Mouse (Mus musculus) myocyte (in vitro differentiated cells): ENCODE measurements around the gene 4930402H24Rik. TPM values are rescaled to one million over a fixed set of nuclear protein-coding genes. Genes with fewer than 3 reads are reported as not detected.

Source experiments
- H3K27me3 ChIP-seq: one replicate; pipeline ENCODE4 v1.6.1; 2011; ENCODE audit not compliant: control insufficient read depth, insufficient read depth, insufficient read length
- H3K36me3 ChIP-seq: one replicate; pipeline ENCODE4 v1.6.1; 2011; ENCODE audit not compliant: control insufficient read depth, insufficient read depth
- H3K4me2 ChIP-seq: one replicate; pipeline ENCODE4 v1.6.1; 2011; ENCODE audit warnings: low read depth, control low read depth
- H3K4me3 ChIP-seq: one replicate; pipeline ENCODE4 v1.5.1; 2011; ENCODE audit warnings: mild to moderate bottlenecking, control low read depth, moderate library complexity
- H3K79me2 ChIP-seq: one replicate; pipeline ENCODE4 v1.6.1; 2011; ENCODE audit not compliant: control insufficient read depth, insufficient read depth
- H3ac ChIP-seq: one replicate; pipeline ENCODE4 v1.6.1; 2011; ENCODE audit not compliant: control insufficient read depth, insufficient read length
- CEBPB ChIP-seq: IDR thresholded peaks from 2 replicates; pipeline ENCODE4 v1.6.1; 2011; ENCODE audit warnings: mild to moderate bottlenecking, moderate library complexity; ENCODE audit not compliant: poor library complexity, insufficient read depth, severe bottlenecking
- E2F4 ChIP-seq: IDR thresholded peaks from one replicate; pipeline ENCODE4 v1.6.1; 2011; ENCODE audit warnings: mild to moderate bottlenecking, control low read depth, moderate library complexity; ENCODE audit not compliant: insufficient read depth
- MAX ChIP-seq: IDR thresholded peaks from one replicate; pipeline ENCODE4 v1.6.1; 2011; ENCODE audit warnings: low read depth, mild to moderate bottlenecking, control low read depth
- MYOD1 ChIP-seq, 3 experiments: IDR thresholded peaks; one replicate each; pipeline ENCODE4 v1.6.1; 2011; ENCODE audit warnings: control low read depth in 2 of 3, low read depth in 2 of 3, mild to moderate bottlenecking in 2 of 3, moderate library complexity in 1 of 3; ENCODE audit not compliant: insufficient read length in 2 of 3, control insufficient read depth in 1 of 3
- MYOG ChIP-seq, 3 experiments: IDR thresholded peaks; one replicate each; pipeline ENCODE4 v1.6.1; 2011; ENCODE audit warnings: control low read depth in 2 of 3, low read depth in 2 of 3, mild to moderate bottlenecking in 2 of 3; ENCODE audit not compliant: insufficient read length in 2 of 3, control insufficient read depth in 1 of 3, insufficient read depth in 1 of 3
- POLR2A ChIP-seq: IDR thresholded peaks from one replicate; pipeline ENCODE4 v1.6.1; 2011; ENCODE audit warnings: low read depth, mild to moderate bottlenecking, control low read depth, moderate library complexity; ENCODE audit not compliant: insufficient read length
- POLR2AphosphoS2 ChIP-seq: IDR thresholded peaks from one replicate; pipeline ENCODE4 v1.6.1; 2011; ENCODE audit warnings: low read depth, control low read depth; ENCODE audit not compliant: insufficient read length
- REST ChIP-seq: IDR thresholded peaks from one replicate; pipeline ENCODE4 v1.6.1; 2011; ENCODE audit warnings: mild to moderate bottlenecking, control low read depth, moderate library complexity; ENCODE audit not compliant: insufficient read depth, insufficient read length
- SRF ChIP-seq: IDR thresholded peaks from one replicate; pipeline ENCODE4 v1.6.1; 2011; ENCODE audit warnings: low read depth; ENCODE audit not compliant: control insufficient read depth, insufficient read length
- TCF12 ChIP-seq: IDR thresholded peaks from one replicate; pipeline ENCODE4 v1.6.1; 2011; ENCODE audit warnings: mild to moderate bottlenecking, control low read depth; ENCODE audit not compliant: poor library complexity, insufficient read depth, severe bottlenecking
- TCF3 ChIP-seq: IDR thresholded peaks from one replicate; pipeline ENCODE4 v1.6.1; 2011; ENCODE audit warnings: low read depth, control low read depth; ENCODE audit not compliant: insufficient read length
- USF1 ChIP-seq: IDR thresholded peaks from one replicate; pipeline ENCODE4 v1.6.1; 2011; ENCODE audit warnings: low read depth, mild to moderate bottlenecking, control low read depth, moderate library complexity
- polyA plus RNA-seq: library from polyadenylated mRNA; unstranded; fragments of >200 nt; fragmentation: generic; extraction: Trizol; gene quantifications from one replicate; pipeline ENCODE4 v1.2.1, GENCODE M21; 2012; ENCODE audit warnings: missing spikeins

The 4930402H24Rik gene
- polyA plus RNA-seq, 1 experiment: 10.4 TPM

DNA sequence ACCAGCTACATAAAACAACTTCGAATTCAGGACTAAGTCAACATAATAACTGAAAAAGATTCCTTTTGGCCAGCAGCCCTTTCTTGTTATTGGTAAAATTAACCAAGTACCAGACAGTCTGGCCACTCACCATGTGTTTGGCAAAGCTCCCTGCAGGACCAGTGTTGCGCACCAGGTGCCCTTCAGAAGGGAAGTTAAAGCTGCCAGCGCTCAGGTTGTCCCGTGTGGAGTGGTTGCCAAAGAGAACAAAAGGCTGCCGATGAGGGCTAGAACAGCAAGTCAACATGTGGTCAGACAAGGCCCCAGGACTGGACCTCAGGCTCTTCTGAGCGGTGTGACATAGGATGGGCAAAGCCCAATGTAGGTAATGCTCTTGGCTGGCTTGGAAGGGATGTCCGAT lies 114.5 kb downstream of the 4930402H24Rik start:
- no peaks in the 10 kb centered on the region for H3K79me2 ChIP-seq
- H3K36me3 ChIP-seq: peaks cover 18% of the 10 kb centered on the region
- H3ac ChIP-seq: no peak overlapping the region
- H3K4me2 ChIP-seq: no peak overlapping the region
- H3K4me3 ChIP-seq: no peak overlapping the region
- H3K27me3 ChIP-seq: no peaks in the 10 kb centered on the region
- TF ChIP-seq MYOD1 (IDR thresholded peaks at IDR 0.05; ENCODE audit: control insufficient read depth in 1 of 3, insufficient read length in 2 of 3, low read depth in 2 of 3): no peak
- TF ChIP-seq TCF12: no peak
- TF ChIP-seq MAX: no peak
- TF ChIP-seq POLR2AphosphoS2: no peak
- TF ChIP-seq MYOG (IDR thresholded peaks at IDR 0.05; ENCODE audit: control insufficient read depth in 1 of 3, insufficient read depth in 1 of 3, insufficient read length in 2 of 3, low read depth in 2 of 3): no peak
- TF ChIP-seq CEBPB: no peak
- TF ChIP-seq USF1: no peak
- no peak for TF ChIP-seq TCF3
- TF ChIP-seq POLR2A: no peak
- TF ChIP-seq REST: no peak
- no peak for TF ChIP-seq SRF
- no peak for TF ChIP-seq E2F4

- no peak overlapping the region for H3ac ChIP-seq
- no peak overlapping the region for H3K4me2 ChIP-seq
- no peak for TF ChIP-seq CEBPB
- TF ChIP-seq USF1: no peak
- TF ChIP-seq REST: no peak
- no peak for TF ChIP-seq TCF12
- TF ChIP-seq POLR2A: no peak
- TF ChIP-seq POLR2AphosphoS2: no peak
- TF ChIP-seq TCF3: no peak
- no peak for TF ChIP-seq MYOD1 (IDR thresholded peaks at IDR 0.05; ENCODE audit: control insufficient read depth in 1 of 3, insufficient read length in 2 of 3, low read depth in 2 of 3)
- no peak for TF ChIP-seq MAX
- TF ChIP-seq MYOG (IDR thresholded peaks at IDR 0.05; ENCODE audit: control insufficient read depth in 1 of 3, insufficient read depth in 1 of 3, insufficient read length in 2 of 3, low read depth in 2 of 3): no peak
- TF ChIP-seq SRF: no peak
- TF ChIP-seq E2F4: no peak
- no peaks in the 10 kb centered on the region for H3K79me2 ChIP-seq
- H3K4me3 ChIP-seq: no peak overlapping the region
- no peaks in the 10 kb centered on the region for H3K27me3 ChIP-seq
- peaks cover 18% of the 10 kb centered on the region for H3K36me3 ChIP-seq
Measured at GRCm38 (mm10) chr2:130789642-130790041, 116.6 kb downstream of the 4930402H24Rik start.

DNA sequence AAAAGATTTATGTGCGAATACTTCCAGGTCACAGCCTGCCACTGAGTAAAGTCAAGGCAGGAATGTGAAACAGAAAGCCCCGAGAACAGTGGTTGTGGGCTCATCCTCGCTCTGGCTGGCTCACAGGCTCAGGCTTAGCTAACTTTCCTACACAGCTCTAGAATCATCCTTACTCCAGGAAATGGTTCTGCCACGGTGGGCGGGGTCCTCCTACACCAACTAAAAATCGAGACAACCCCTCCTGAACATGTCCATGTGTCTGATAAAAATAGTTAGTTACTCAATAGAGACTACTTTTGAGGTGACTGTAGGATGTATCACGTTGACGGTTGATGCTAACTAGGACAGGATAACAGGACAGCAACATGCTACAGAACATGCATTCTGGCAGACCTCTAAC lies 117.2 kb downstream of the 4930402H24Rik start:
- TF ChIP-seq REST (no peak), CEBPB (no peak), TCF3 (no peak), USF1 (no peak), TCF12 (no peak), POLR2A (no peak), MYOD1 (IDR thresholded peaks at IDR 0.05; ENCODE audit: control insufficient read depth in 1 of 3, insufficient read length in 2 of 3, low read depth in 2 of 3) (no peak), MAX (no peak), SRF (no peak), E2F4 (no peak), MYOG (IDR thresholded peaks at IDR 0.05; ENCODE audit: control insufficient read depth in 1 of 3, insufficient read depth in 1 of 3, insufficient read length in 2 of 3, low read depth in 2 of 3) (no peak), POLR2AphosphoS2 (no peak)
- peaks cover 14% of the 10 kb centered on the region for H3K36me3 ChIP-seq
- H3K79me2 ChIP-seq: no peaks in the 10 kb centered on the region
- no peaks in the 10 kb centered on the region for H3K27me3 ChIP-seq
- no peak overlapping the region for H3K4me2 ChIP-seq
- no peak overlapping the region for H3ac ChIP-seq
- H3K4me3 ChIP-seq: no peak overlapping the region

GRCm38 (mm10) chr2:130784939-130785338 lies 121.3 kb downstream of the 4930402H24Rik start:
- H3K4me2 ChIP-seq: no peak overlapping the region
- no peaks in the 10 kb centered on the region for H3K27me3 ChIP-seq
- no peak overlapping the region for H3ac ChIP-seq
- TF ChIP-seq SRF: no peak
- no peak for TF ChIP-seq REST
- TF ChIP-seq POLR2AphosphoS2: no peak
- TF ChIP-seq MYOG (IDR thresholded peaks at IDR 0.05; ENCODE audit: control insufficient read depth in 1 of 3, insufficient read depth in 1 of 3, insufficient read length in 2 of 3, low read depth in 2 of 3): no peak
- TF ChIP-seq TCF12: no peak
- no peak for TF ChIP-seq POLR2A
- TF ChIP-seq TCF3: no peak
- TF ChIP-seq MAX: no peak
- no peak for TF ChIP-seq CEBPB
- TF ChIP-seq MYOD1 (IDR thresholded peaks at IDR 0.05; ENCODE audit: control insufficient read depth in 1 of 3, insufficient read length in 2 of 3, low read depth in 2 of 3): no peak
- no peak for TF ChIP-seq E2F4
- TF ChIP-seq USF1: no peak
- H3K79me2 ChIP-seq: no peaks in the 10 kb centered on the region
- no peak overlapping the region for H3K4me3 ChIP-seq
- peaks cover 12% of the 10 kb centered on the region for H3K36me3 ChIP-seq
